Mouse (Mus musculus): ENCODE results near the gene Gm2174.

Gene Gm2174

DNA sequence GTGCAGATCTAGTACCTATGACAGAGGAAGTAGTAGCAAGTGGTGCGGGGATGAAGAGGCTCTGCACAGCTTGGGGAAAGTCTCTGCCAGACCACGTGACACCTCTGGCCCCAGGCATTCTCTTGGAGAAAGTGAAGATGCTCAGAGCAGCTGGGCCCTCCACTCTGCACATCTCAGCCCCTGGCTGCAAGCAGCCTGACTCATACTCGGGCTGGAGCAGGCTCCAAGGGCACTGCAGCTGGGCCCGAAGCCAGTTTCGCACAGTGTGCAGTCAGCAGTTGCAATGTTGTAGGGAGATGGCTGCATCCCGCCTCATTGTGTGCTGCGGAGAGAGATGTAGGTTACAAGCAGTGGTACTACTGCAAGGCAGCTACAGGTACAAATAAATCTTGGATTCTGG lies 49.5 kb downstream of the Gm2174 start:
- DNase-seq (ENCODE audit: low spot score): no peak
